Mouse (Mus musculus): Measurements from ENCODE around the gene Mgarp. TPM values are rescaled to one million over a fixed set of nuclear protein-coding genes. Genes with fewer than 3 reads are reported as not detected.
"Not testable (repeated sequence)": the region's sequence is repeated elsewhere in the genome, so short reads cannot be mapped to it uniquely, and the experiment has no call there.

The Mgarp gene
- total RNA-seq, 2 experiments from 2014 or later = 0.42 to 0.48 TPM

GRCm38 (mm10) chr3:51398667-51399066 lies 2.1 kb upstream of the Mgarp start:
- DNase-seq = no peak
- intact Hi-C loops (cut with DNase I) = no loop called here

DNA sequence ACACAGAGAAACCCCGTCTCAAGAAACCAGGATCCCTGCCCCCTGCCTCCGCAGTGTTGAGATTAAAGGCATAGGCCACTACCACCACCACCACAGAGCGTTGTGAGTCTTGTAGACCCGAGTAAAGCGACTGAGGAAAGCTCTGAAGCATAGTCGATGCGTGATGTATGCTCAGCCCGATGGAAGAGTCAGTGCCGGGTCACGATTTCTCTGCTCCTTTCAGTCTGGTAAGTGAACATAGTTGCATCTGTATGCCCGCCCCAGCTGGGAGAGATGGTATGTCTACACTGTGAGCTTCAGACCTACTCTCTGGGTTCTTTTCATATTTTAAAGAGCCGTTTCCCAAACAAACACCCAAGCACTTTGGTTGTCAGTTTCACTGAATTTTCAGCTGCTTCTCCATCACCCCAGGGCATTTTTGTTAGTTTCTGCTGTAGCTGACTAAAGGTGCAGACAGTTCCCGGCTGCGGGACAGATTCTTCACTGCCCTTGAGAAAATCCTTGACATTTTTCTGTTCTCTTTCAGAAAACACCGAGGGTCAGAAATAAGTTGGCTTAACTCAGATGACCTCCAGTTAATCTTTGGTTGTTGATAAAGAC lies 1.3 kb upstream of the Mgarp start:
- intact Hi-C loops (cut with DNase I) = loop anchor here (2.0 kb wide), 1 partner anchor 19 kb away; no protein-coding TSS in a partner anchor
- no peak for DNase-seq

DNA sequence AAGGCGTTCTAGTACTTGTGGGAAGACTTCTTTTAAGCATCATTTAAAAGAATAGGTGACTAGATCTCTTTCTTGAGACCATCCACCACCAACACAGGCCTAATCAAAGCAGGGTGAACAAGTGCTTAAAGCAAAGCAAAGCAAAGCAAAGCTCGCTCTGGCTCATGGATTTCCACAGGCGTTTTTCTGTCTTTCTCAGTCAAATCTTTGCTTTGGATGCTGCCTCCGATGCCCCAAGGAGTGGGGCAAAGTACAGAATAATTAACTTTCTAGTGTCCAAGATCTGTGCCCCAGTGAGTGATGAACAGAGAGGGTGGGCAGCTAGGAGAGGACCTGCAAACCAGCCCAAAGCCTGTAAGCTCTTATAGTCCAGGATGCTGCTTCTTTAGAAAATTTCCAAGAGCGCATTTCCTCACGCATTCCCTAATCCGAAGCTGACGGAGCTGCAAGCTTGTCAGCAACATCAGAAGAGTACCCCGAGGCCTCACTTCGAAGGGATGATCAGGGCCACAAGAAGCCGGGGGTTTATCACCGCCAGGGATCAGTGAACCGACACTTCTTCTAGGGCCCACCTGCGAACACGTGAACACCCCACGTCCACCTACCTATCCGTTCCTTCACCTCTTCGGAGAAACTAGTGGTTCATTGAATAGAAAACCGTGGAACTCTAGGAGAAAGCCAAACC lies 935 bp downstream of the Mgarp start:
- no peak for DNase-seq
- intact Hi-C loops (cut with DNase I) = loop anchor here (2.0 kb wide), 1 partner anchor 17 kb away; no protein-coding TSS in a partner anchor

- intact Hi-C loops (cut with DNase I) = no loop called here
- no peak for DNase-seq
These were observed 1.7 kb downstream of the Mgarp start for GRCm38 (mm10) chr3:51394881-51395280.

DNA sequence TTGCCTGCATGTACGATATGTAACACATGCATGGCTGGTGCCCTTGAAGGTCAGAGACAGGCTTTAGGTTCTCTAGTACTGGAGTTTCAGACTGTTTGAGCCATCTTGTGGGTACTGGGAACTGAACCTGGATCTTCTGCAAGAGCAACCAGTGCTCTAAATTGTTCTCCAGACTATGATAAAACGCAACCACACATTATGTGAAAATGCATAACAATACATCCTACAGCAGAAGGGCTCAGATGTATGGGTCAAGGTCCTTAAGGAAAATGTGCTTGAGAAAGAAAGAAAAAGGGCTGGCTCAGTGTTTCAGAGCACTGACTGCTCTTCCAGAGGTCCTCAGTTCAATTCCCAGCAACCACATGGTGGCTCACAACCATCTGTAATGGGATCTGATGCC lies 2.9 kb downstream of the Mgarp start:
- intact Hi-C loops (cut with DNase I) = no loop called here
- no peak for DNase-seq

DNA sequence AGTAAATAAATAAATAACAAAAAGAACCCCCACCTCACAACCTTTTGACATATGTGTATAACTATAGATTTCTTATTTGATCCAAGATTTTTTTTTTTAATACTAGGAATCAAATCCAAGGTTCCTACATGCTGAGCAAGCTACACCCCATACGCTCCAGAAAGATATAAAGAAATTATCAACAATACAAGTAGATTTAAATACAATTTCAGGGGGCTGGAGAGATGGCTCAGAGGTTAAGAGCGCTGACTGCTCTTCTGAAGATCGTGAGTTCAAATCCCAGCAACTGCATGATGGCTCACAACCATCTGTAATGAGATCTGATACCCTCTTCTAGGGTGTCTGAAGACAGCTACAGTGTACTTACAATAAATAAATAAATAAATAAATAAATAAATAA lies 3.5 kb downstream of the Mgarp start:
- intact Hi-C loops (cut with DNase I); DNase-seq: not testable (repeated sequence)

DNA sequence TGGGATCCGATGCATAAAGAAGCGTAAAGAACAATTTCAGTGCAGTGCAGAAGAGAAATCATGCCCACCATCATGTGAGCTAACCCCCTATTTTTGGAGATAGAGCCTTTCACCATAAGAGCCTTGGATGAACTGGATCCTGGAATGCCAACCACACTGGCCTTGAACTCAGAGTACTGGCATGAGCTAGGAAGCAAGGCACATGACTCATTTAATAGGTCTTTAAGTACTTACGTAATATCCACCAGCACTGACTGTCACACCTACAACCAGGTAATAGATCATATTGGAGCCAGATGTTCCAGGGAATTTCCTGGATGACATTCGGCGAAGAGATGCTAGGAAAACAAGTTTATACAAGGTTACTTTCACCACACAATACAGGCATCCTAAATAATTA lies 4.9 kb downstream of the Mgarp start:
- intact Hi-C loops (cut with DNase I) = no loop called here

DNA sequence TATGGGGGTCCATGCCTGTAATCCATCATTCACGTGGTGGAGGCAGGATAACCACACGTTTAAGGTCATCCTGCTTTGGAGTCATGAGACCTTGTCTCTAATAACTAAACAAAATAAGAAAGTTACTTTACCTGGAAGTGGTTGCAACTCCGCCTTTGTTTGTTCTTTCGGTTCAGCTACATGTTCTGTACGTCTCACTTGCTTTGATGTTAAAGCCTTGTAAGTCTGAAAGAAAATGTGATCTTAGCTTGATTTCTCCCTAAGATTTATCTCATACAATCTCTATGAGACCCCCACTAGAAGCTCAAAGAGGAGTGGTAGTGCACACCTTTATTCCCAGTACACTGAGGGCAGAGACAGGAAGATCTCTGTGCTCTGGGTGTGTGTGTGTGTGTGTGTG lies 5.4 kb downstream of the Mgarp start:
- no peak for DNase-seq
- intact Hi-C loops (cut with DNase I) = no loop called here

More for the DNA sequence above, 4.9 kb downstream of the Mgarp start:
- no peak for DNase-seq

DNA sequence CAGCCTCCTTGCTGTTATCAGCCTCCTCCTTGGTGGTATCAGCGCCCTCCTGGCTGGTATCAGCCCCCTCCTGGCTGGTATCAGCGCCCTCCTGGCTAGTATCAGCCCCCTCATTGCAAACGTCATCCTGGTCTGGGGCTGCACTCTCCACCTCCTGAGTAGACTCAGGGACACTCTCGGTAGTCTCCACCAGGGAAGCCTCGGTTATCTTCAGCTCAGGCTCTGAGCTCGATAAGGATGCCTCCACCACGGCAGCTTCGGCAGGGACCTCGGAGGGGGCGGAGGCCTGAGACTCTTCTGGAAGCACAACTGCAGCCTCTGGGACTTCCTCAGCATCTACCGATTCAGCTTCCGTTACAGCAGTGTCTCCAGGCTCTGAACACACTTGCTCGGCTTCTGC lies 7.6 kb downstream of the Mgarp start:
- intact Hi-C loops (cut with DNase I) = no loop called here
- no peak for DNase-seq

GRCm38 (mm10) chr3:51387868-51388381 lies 8.6 kb downstream of the Mgarp start:
- DNase-seq = no peak
- intact Hi-C loops (cut with DNase I) = no loop called here

GRCm38 (mm10) chr3:51387134-51387451 lies 9.4 kb downstream of the Mgarp start:
- intact Hi-C loops (cut with DNase I) = no loop called here
- no peak for DNase-seq

GRCm38 (mm10) chr3:51386441-51387133 lies 10.0 kb downstream of the Mgarp start:
- peak; percentile 57 to 65 for DNase-seq
- intact Hi-C loops (cut with DNase I) = no loop called here

DNA sequence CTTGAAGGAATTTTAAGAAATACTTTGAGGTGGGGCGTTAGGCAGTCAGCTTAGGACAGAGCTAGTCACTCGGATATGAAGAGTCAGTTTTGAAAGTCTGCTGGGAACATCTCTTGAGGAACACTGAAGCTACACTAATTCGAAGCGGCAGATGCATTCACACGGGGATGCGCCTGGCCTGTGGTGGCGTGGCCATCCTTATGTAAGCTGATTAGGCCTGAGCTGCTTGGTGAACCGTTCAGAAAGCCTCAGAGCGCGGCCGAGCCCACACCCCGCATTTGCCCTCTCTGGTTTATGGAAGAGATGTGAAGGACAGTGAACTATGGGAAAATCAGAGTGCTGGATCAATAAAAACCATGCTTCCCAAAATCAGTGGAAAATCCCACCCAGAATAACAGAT lies 13.1 kb downstream of the Mgarp start:
- DNase-seq = no peak
- intact Hi-C loops (cut with DNase I) = no loop called here

GRCm38 (mm10) chr3:51380660-51381014 lies 15.9 kb downstream of the Mgarp start:
- intact Hi-C loops (cut with DNase I) = no loop called here
- DNase-seq = no peak

DNA sequence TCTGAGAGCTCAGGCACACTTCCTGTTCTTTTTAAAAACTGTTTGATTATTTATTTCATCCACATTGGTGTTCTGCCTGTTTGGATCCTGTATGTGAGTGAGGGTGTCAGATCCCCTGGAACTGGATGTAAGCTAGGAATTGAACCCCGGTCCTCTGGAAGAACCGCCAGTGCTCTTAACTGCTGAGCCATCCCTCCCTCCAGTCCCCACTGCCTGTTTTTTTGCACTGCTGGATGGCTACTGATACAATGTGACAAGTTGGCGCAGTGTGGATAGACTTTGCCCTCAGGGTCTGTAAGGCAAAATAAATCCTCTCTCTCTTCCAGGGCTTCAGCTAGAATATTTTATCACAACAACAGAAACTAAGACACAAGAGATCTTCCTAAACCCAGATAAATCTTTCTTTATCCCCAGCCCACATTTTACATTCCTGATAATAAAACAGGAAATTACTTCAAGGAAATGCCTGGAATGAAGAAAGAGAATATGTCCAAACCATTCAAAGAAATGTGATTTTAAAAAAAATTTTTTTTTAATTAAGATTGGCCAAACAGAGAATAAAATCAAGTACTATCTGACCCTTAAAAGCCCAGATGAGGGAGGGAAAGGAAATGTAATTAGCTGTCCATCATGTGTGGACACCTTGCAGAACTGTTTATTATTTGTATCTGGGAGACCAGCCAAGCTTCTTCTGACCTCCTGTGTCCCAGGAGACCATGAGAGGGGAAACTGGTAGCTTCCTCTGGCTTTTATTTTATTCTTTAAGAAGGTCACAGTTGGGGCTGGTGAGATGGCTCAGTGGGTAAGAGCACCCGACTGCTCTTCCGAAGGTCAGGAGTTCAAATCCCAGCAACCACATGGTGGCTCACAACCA lies 16.5 kb downstream of the Mgarp start:
- intact Hi-C loops (cut with DNase I) = loop anchor here (2.0 kb wide), 2 partner anchors 17 to 27 kb away; partner anchors contain the start of gene Mgarp

GRCm38 (mm10) chr3:51378665-51378946 lies 17.9 kb downstream of the Mgarp start:
- intact Hi-C loops (cut with DNase I) = loop anchor here (2.0 kb wide), 2 partner anchors 18 to 28 kb away; partner anchors contain the start of gene Mgarp
- no peak for DNase-seq

More for the DNA sequence above, 16.5 kb downstream of the Mgarp start:
- peak in 1 of 2 experiments; percentile 32 for DNase-seq

DNA sequence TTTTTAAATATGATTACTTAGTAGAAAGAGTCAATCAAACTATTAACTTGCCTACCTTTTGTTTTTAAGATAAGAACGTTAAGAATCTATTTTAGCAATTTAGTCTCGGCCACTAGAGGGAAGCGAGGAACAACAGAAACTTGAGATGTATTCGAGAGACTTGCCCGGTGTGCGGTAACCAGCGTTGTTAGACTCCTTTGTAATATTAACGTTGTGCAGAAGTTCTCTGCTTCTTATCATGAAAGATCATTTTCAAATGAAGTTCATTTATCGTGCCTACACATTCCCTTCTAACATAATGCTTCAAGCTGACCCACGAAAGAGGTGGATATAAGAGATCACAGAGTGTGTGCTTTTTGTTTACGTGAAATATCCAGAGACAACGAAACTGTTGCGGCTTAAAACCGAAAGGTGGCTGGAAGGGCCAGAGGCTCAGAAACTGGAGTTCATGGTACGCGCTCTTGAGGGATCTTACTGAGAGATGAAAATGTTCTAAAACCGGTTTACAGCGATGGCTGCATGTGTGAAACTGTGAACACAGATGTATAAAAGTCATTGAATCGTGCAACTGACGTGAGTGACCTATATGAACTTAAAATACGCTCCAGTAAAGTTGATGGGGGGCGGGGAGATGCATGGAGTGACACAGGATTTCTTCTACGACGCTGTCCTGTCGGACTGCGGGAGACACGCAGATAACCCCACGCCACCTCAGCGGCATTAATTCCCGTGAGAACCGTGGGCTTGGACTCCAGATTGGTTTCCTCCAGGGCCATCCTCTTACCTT lies 18.5 kb downstream of the Mgarp start:
- DNase-seq = peak; percentile 42
- intact Hi-C loops (cut with DNase I) = loop anchor here (2.0 kb wide), 2 partner anchors 19 to 29 kb away; partner anchors contain the start of gene Mgarp

GRCm38 (mm10) chr3:51375307-51376265 lies 21.0 kb downstream of the Mgarp start:
- intact Hi-C loops (cut with DNase I) = no loop called here
- peak; percentile 48 to 77 for DNase-seq

GRCm38 (mm10) chr3:51373544-51373943 lies 23.0 kb downstream of the Mgarp start:
- intact Hi-C loops (cut with DNase I) = no loop called here
- DNase-seq = no peak

Measured in heart, postnatal 10 days (tissue).